Mouse (Mus musculus) limb, embryonic 14.5 days (tissue): ENCODE results near the gene Cyth1. TPM values are rescaled to one million over a fixed set of nuclear protein-coding genes. Genes with fewer than 3 reads are reported as not detected.

Experiments used
- ATAC-seq: fragments of 200-750 bp; cut with Nextera tagmentation; 2 replicates; pipeline ENCODE4 v1.8.0; 2017; ENCODE audit warnings: low read depth, moderate number of reproducible peaks, moderate TSS enrichment; ENCODE audit not compliant: low FRiP score
- DNase-seq: peaks from one replicate; pipeline ENCODE4 v3.0.0-alpha.2; 2015; ENCODE audit warnings: low spot score
- H3K27ac ChIP-seq: fragments of 300-500 bp; sonication (generic); replicated peaks from 2 replicates; pipeline ENCODE4 v1.5.1; 2014; ENCODE audit warnings: low read depth, mild to moderate bottlenecking, low read length, moderate library complexity, mixed read lengths
- H3K27me3 ChIP-seq: fragments of 300-500 bp; sonication (generic); 2 replicates; pipeline ENCODE4 v1.6.1; 2014; ENCODE audit warnings: low read length, mixed read lengths; ENCODE audit not compliant: control insufficient read depth, insufficient read depth
- H3K36me3 ChIP-seq: fragments of 300-500 bp; sonication (generic); 2 replicates; pipeline ENCODE4 v1.6.1; 2014; ENCODE audit warnings: mild to moderate bottlenecking, low read length, moderate library complexity, mixed read lengths; ENCODE audit not compliant: control insufficient read depth, insufficient read depth
- H3K4me1 ChIP-seq: fragments of 300-500 bp; sonication (generic); 2 replicates; pipeline ENCODE4 v1.6.1; 2014; ENCODE audit warnings: antibody characterized with exemption, low read length, mixed read lengths; ENCODE audit not compliant: control insufficient read depth, insufficient read depth
- H3K4me2 ChIP-seq: fragments of 300-500 bp; sonication (generic); replicated peaks from 2 replicates; pipeline ENCODE4 v1.6.1; 2014; ENCODE audit warnings: low read depth, mild to moderate bottlenecking, low read length, moderate library complexity; ENCODE audit not compliant: severe bottlenecking
- H3K4me3 ChIP-seq: fragments of 300-500 bp; sonication (generic); replicated peaks from 2 replicates; pipeline ENCODE4 v1.5.1; 2014; ENCODE audit warnings: low read length
- H3K9ac ChIP-seq: fragments of 300-500 bp; sonication (generic); 2 replicates; pipeline ENCODE4 v1.6.1; 2014; ENCODE audit warnings: mild to moderate bottlenecking, low read depth, low read length, moderate library complexity; ENCODE audit not compliant: severe bottlenecking
- H3K9me3 ChIP-seq: fragments of 300-500 bp; sonication (generic); 2 replicates; pipeline ENCODE4 v1.6.1; 2016; ENCODE audit warnings: low read length; ENCODE audit not compliant: control insufficient read depth
- POLR2A ChIP-seq: fragments of 200-500 bp; IDR thresholded peaks from 2 replicates; pipeline ENCODE4 v1.8.0; 2012; ENCODE audit warnings: inconsistent platforms, mild to moderate bottlenecking, moderate library complexity, borderline replicate concordance; ENCODE audit not compliant: insufficient read depth, insufficient read length; ENCODE audit errors: extremely low read depth
- WGBS: fragments of 180-500 bp; shearing (Covaris S2); extraction: QIAGEN DNeasy Blood & Tissue Kit; methylation state at CpG from one replicate; pipeline ENCODE4 v1.1.7; 2014; 5-methylcytosine and 5-hydroxymethylcytosine counted together
- polyA plus RNA-seq, 2 experiments: library from polyadenylated mRNA; depleted of rRNA in 1 of 2; stranded (reverse) in 1 of 2; unstranded in 1 of 2; fragments of >200 nt; fragmentation: Nextera tagmentation in 1 of 2; extraction: Ambion mirVana in 1 of 2; gene quantifications; 2 replicates each; pipeline versions ENCODE4 v1.2.1 to v1.2.3; 2012 to 2014

The Cyth1 gene
- polyA plus RNA-seq, 2 experiments: 13.5 to 22.3 TPM

- WGBS: 75% methylated on average over 7 of the region's 7 CpGs
- Histone ChIP-seq H3K4me3 (no peak overlapping the region), H3K27me3 (no peaks in the 10 kb centered on the region), H3K36me3 (peaks cover 22% of the 10 kb centered on the region), H3K9ac (no peak overlapping the region), H3K4me2 (no peak overlapping the region), H3K27ac (peak overlapping the region; percentile 76), H3K4me1 (peaks cover 28% of the 10 kb centered on the region), H3K9me3 (no peaks in the 10 kb centered on the region)
- ATAC-seq (no peak; the same call in 1 of the 2 replicates), DNase-seq (no peak)
- no peak for TF ChIP-seq POLR2A
Measured at GRCm38 (mm10) chr11:118253447-118254158, 5.2 kb upstream of the Cyth1 start.

GRCm38 (mm10) chr11:118249012-118249383, 606 bp upstream of the Cyth1 start:
- no peak for ATAC-seq

GRCm38 (mm10) chr11:118247359-118248095, 865 bp downstream of the Cyth1 start:
- Histone ChIP-seq H3K27me3 (no peaks in the 10 kb centered on the region), H3K4me1 (peaks cover 32% of the 10 kb centered on the region), H3K27ac (peak overlapping the region; percentile 48; the same call in 1 of the 2 replicates), H3K9me3 (no peaks in the 10 kb centered on the region), H3K4me2 (peak overlapping the region; percentile 73), H3K4me3 (peak overlapping the region; percentile 88), H3K36me3 (no peaks in the 10 kb centered on the region), H3K9ac (peak overlapping the region; percentile 74)
- WGBS: under 1% methylated on average over 38 of the region's 43 CpGs
- TF ChIP-seq POLR2A: no peak
- ATAC-seq (no peak), DNase-seq (peak; percentile 40)

More at GRCm38 (mm10) chr11:118249012-118249383, 606 bp upstream of the Cyth1 start:
- Histone ChIP-seq H3K9ac (peak overlapping the region; percentile 31), H3K4me3 (peak overlapping the region; percentile 88), H3K27me3 (no peaks in the 10 kb centered on the region), H3K9me3 (no peaks in the 10 kb centered on the region), H3K4me1 (peaks cover 36% of the 10 kb centered on the region), H3K27ac (peak overlapping the region; percentile 61; the same call in 1 of the 2 replicates), H3K4me2 (peak overlapping the region; percentile 50), H3K36me3 (no peaks in the 10 kb centered on the region)
- no peak for TF ChIP-seq POLR2A
- DNase-seq: no peak
- WGBS: under 1% methylated on average over 5 of the region's 5 CpGs

- no peak for TF ChIP-seq POLR2A
- peak overlapping the region; percentile 88 for H3K4me3 ChIP-seq
- H3K9me3 ChIP-seq: no peaks in the 10 kb centered on the region
- peaks cover 38% of the 10 kb centered on the region for H3K4me1 ChIP-seq
- H3K9ac ChIP-seq: 0 out of 2 replicates have a peak overlapping the region, but pooled peaks have one; percentile 17
- DNase-seq (no peak), ATAC-seq (no peak)
- no peaks in the 10 kb centered on the region for H3K27me3 ChIP-seq
- no peaks in the 10 kb centered on the region for H3K36me3 ChIP-seq
- peak overlapping the region; percentile 73 for H3K4me2 ChIP-seq
- WGBS: 46% methylated on average over 5 of the region's 5 CpGs
- no peak overlapping the region for H3K27ac ChIP-seq
Measured at GRCm38 (mm10) chr11:118246724-118247123, 1.7 kb downstream of the Cyth1 start.

- H3K9me3 ChIP-seq: no peaks in the 10 kb centered on the region
- no peak for ATAC-seq
- no peak overlapping the region for H3K4me2 ChIP-seq
- WGBS: 87% methylated on average over 2 of the region's 2 CpGs
- DNase-seq: no peak
- no peaks in the 10 kb centered on the region for H3K27me3 ChIP-seq
- TF ChIP-seq POLR2A: no peak
- H3K36me3 ChIP-seq: no peaks in the 10 kb centered on the region
- H3K9ac ChIP-seq: no peak overlapping the region
- peaks cover 46% of the 10 kb centered on the region for H3K4me1 ChIP-seq
- no peak overlapping the region for H3K4me3 ChIP-seq
- no peak overlapping the region for H3K27ac ChIP-seq
Measured at GRCm38 (mm10) chr11:118245130-118245529, 3.3 kb downstream of the Cyth1 start.
